Mouse (Mus musculus) liver, postnatal 0 days (tissue): Measurements from ENCODE around the gene Fam131b. TPM values are rescaled to one million over a fixed set of nuclear protein-coding genes. Genes with fewer than 3 reads are reported as not detected.
A peak's percentile ranks its signal among the peaks of the same experiment; 100 is the strongest.

ENCODE experiments used
- ATAC-seq: fragments of 200-750 bp; cut with Nextera tagmentation; 2 replicates; pipeline ENCODE4 v1.8.0; 2017; ENCODE audit warnings: mild to moderate bottlenecking, moderate library complexity
- DNase-seq: peaks from one replicate; pipeline ENCODE4 v3.0.0-alpha.2; 2016
- H3K27ac ChIP-seq: fragments of 300-500 bp; sonication (generic); 2 replicates; pipeline ENCODE4 v1.5.1; 2014; ENCODE audit warnings: antibody characterized with exemption, moderate library complexity, mild to moderate bottlenecking, low read depth
- H3K27me3 ChIP-seq: fragments of 300-500 bp; sonication (generic); 2 replicates; pipeline ENCODE4 v1.6.1; 2014; ENCODE audit warnings: low read length, control low read depth, mixed read lengths; ENCODE audit not compliant: insufficient read depth
- H3K36me3 ChIP-seq: fragments of 300-500 bp; sonication (generic); replicated peaks from 2 replicates; pipeline ENCODE4 v1.6.1; 2014; ENCODE audit warnings: mild to moderate bottlenecking, control low read depth, low read length, moderate library complexity, mixed read lengths; ENCODE audit not compliant: insufficient read depth
- H3K4me1 ChIP-seq: fragments of 300-500 bp; sonication (generic); 2 replicates; pipeline ENCODE4 v1.6.1; 2014; ENCODE audit warnings: antibody characterized with exemption, mild to moderate bottlenecking, control low read depth; ENCODE audit not compliant: insufficient read depth
- H3K4me2 ChIP-seq: fragments of 300-500 bp; sonication (generic); 2 replicates; pipeline ENCODE4 v1.6.1; 2014; ENCODE audit warnings: low read depth, mild to moderate bottlenecking, low read length, moderate library complexity, mixed read lengths
- H3K4me3 ChIP-seq: fragments of 300-500 bp; sonication (generic); 2 replicates; pipeline ENCODE4 v1.5.1; 2014; ENCODE audit warnings: low read depth, low read length
- H3K9ac ChIP-seq: fragments of 300-500 bp; sonication (generic); replicated peaks from 2 replicates; pipeline ENCODE4 v1.6.1; 2014; ENCODE audit warnings: mild to moderate bottlenecking, moderate library complexity
- H3K9me3 ChIP-seq: fragments of 300-500 bp; sonication (generic); 2 replicates; pipeline ENCODE4 v1.6.1; 2016; ENCODE audit warnings: mild to moderate bottlenecking, control low read depth, low read length, mixed read lengths
- CTCF ChIP-seq: sonication (generic); IDR thresholded peaks from 2 replicates; pipeline ENCODE4 v1.5.1; 2016; ENCODE audit warnings: antibody characterized with exemption, low read depth
- EP300 ChIP-seq: IDR thresholded peaks from 2 replicates; pipeline ENCODE4 v1.6.1; 2016; ENCODE audit warnings: antibody characterized with exemption, low read depth, mild to moderate bottlenecking
- WGBS: fragments of 180-500 bp; shearing (Covaris S2); extraction: QIAGEN DNeasy Blood & Tissue Kit; methylation state at CpG from one replicate; pipeline ENCODE4 v1.1.7; 2014; ENCODE audit not compliant: insufficient replicate concordance; 5-methylcytosine and 5-hydroxymethylcytosine counted together
- polyA plus RNA-seq: library from polyadenylated mRNA; unstranded; fragments of >200 nt; fragmentation: Nextera tagmentation; extraction: Ambion mirVana; gene quantifications from 2 replicates; pipeline ENCODE4 v1.2.1, GENCODE M21; 2015

Fam131b gene
- polyA plus RNA-seq, 1 experiment from 2014 or later: not detected

DNA sequence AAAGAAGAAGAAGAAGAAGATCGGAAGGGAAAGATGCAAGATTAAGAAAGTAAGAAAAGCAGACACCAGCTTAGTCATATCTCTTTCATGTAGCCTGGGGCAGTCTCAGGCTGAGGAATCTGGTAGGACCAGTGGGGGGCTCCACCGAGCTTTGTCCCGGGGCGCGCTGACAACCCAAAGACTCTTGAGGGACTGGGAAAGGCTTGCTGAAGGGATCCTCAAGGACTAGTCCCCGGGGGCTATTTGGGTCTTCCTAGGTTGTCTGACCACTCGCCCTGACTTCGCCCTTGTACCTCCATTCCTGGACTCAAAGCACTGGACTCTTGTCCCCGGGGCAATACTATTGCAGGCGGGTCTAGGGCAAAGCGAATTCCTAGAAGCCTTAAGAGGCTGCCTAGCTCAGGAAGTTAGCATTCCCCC lies 24.6 kb upstream of the Fam131b start:
- Histone ChIP-seq H3K4me1 (peaks cover 33% of the 10 kb centered on the region), H3K36me3 (peaks cover 8% of the 10 kb centered on the region; the same call in 1 of the 2 replicates), H3K4me2 (peak overlapping the region; percentile 89), H3K4me3 (peak overlapping the region; percentile 87), H3K27ac (peak overlapping the region; percentile 96), H3K9ac (peak overlapping the region; percentile 92), H3K27me3 (no peaks in the 10 kb centered on the region), H3K9me3 (no peaks in the 10 kb centered on the region)
- DNase-seq (peak; percentile 77), ATAC-seq (peak; percentile 37)
- 2% methylated on average over 11 of the region's 11 CpGs for WGBS
- TF ChIP-seq EP300 (no peak), CTCF (peak; percentile 66)

- Histone ChIP-seq H3K27ac (no peak overlapping the region), H3K9me3 (no peaks in the 10 kb centered on the region), H3K27me3 (no peaks in the 10 kb centered on the region), H3K36me3 (peaks cover 7% of the 10 kb centered on the region; the same call in 1 of the 2 replicates), H3K4me1 (peaks cover 30% of the 10 kb centered on the region), H3K9ac (peak overlapping the region; percentile 92), H3K4me2 (peak overlapping the region; percentile 89), H3K4me3 (peak overlapping the region; percentile 87; the same call in 1 of the 2 replicates)
- no peak for DNase-seq
- 38% methylated on average over 12 of the region's 12 CpGs for WGBS
- no peak for ATAC-seq
- TF ChIP-seq EP300 (no peak), CTCF (no peak)
Observed at GRCm38 (mm10) chr6:42348281-42349005, 24.0 kb upstream of the Fam131b start.

DNA sequence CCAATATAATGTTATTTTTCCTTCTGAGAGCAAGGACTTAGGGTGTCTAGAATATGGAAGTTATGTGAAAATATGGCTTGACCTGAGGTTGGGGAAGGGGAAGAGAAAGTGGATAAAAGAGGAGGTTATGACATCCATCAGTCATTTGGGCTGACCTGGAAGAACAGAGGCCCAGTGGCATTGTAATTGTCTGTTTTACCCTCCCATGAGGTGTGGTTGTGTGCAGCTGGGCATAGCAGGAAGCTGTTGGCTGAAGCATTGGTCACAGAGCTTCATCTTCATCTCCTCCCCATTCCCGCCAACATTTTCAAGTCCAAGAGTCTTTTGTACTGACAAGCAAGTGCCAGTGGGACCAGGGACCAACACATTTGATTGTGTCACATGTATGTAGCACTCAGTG lies 19.8 kb upstream of the Fam131b start:
- 60% methylated on average over 1 of the region's 1 CpGs for WGBS
- H3K27me3 ChIP-seq: no peaks in the 10 kb centered on the region
- H3K4me2 ChIP-seq: no peak overlapping the region
- H3K4me1 ChIP-seq: peaks cover 8% of the 10 kb centered on the region
- no peaks in the 10 kb centered on the region for H3K36me3 ChIP-seq
- ATAC-seq: no peak
- no peak for DNase-seq
- no peak overlapping the region for H3K9ac ChIP-seq
- no peak for TF ChIP-seq CTCF
- no peak for TF ChIP-seq EP300
- H3K9me3 ChIP-seq: no peaks in the 10 kb centered on the region
- no peak overlapping the region for H3K4me3 ChIP-seq
- H3K27ac ChIP-seq: peak overlapping the region; percentile 55

DNA sequence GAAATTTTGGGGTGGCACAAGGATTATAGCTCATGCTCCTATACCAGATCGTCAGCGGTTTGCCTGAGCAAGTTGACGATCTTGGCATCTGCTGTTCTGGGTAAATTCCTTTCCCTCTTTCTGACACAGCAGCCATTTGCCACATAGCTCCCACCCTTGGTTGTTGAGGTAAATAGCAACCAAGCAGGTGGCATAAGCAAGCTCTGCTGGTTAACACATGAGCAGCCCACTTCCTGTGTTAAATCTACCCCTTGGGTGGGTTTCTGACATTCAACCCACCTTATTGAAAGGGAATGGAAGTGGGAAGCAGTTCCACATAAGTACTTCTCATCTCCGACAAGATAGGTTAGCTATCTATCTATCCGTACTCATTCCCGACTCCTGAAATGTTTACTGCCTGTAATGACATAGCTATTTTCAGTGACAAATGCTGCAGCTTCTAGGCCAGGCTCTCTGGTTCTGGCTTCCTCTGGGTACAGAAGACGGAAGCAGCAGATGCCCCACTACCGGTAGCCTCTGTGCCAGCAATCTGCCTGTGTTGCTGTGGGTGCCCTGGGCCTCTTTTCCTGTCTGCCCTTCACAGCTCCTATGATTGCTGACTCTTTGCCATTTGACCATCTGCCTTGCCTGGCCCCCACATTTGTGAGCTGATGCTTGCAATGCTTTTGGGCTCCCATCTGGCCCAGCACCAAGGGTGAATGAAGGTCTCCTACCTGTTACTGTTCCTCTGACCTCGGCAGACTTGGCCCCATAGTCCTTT lies 19.1 kb upstream of the Fam131b start:
- TF ChIP-seq EP300: no peak
- no peak for TF ChIP-seq CTCF
- H3K4me2 ChIP-seq: no peak overlapping the region
- no peak overlapping the region for H3K9ac ChIP-seq
- H3K27me3 ChIP-seq: no peaks in the 10 kb centered on the region
- WGBS: 61% methylated on average over 9 of the region's 9 CpGs
- DNase-seq (no peak), ATAC-seq (no peak)
- H3K4me1 ChIP-seq: peaks cover 4% of the 10 kb centered on the region
- peak overlapping the region; percentile 55 for H3K27ac ChIP-seq
- no peak overlapping the region for H3K4me3 ChIP-seq
- no peaks in the 10 kb centered on the region for H3K9me3 ChIP-seq
- H3K36me3 ChIP-seq: no peaks in the 10 kb centered on the region

DNA sequence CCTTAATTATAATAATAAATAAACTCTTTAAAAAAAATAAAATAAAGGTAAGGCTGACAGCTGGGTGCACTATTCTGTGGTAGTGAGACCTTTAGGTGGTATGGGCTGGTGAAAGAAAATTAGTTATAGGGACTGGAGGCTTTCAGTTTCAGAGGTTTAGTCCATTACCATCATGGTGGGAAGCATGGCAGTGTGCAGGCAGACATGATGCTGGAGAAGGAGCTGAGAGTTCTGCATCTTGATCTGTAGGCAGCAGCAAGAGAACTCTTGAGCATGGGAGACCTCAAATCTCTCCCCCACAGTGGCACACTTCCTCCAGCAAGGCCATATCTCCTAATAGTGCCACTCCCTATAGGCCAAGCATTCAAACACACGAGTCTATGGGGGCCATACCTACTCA lies 17.7 kb upstream of the Fam131b start:
- H3K9me3 ChIP-seq: no peaks in the 10 kb centered on the region
- TF ChIP-seq EP300 (no peak), CTCF (no peak)
- no peak for DNase-seq
- H3K4me3 ChIP-seq: no peak overlapping the region
- no peak overlapping the region for H3K27ac ChIP-seq
- no peak for ATAC-seq
- no peak overlapping the region for H3K4me2 ChIP-seq
- H3K27me3 ChIP-seq: no peaks in the 10 kb centered on the region
- WGBS: 46% methylated on average over 1 of the region's 1 CpGs
- no peaks in the 10 kb centered on the region for H3K36me3 ChIP-seq
- H3K9ac ChIP-seq: no peak overlapping the region
- 0 out of 2 replicates have a peak, but pooled peaks cover 2% of the 10 kb centered on the region for H3K4me1 ChIP-seq

GRCm38 (mm10) chr6:42339981-42340380 lies 15.5 kb upstream of the Fam131b start:
- 69% methylated on average over 5 of the region's 5 CpGs for WGBS
- ATAC-seq (no peak), DNase-seq (no peak)
- Histone ChIP-seq H3K27me3 (no peaks in the 10 kb centered on the region), H3K27ac (no peak overlapping the region), H3K9me3 (no peaks in the 10 kb centered on the region), H3K4me3 (no peak overlapping the region), H3K36me3 (no peaks in the 10 kb centered on the region), H3K9ac (no peak overlapping the region), H3K4me2 (no peak overlapping the region), H3K4me1 (0 out of 2 replicates have a peak, but pooled peaks cover 2% of the 10 kb centered on the region)
- TF ChIP-seq EP300: no peak
- no peak for TF ChIP-seq CTCF
